ENCODE assay signal across 8 mouse cellular contexts in the genomic region with DNA sequence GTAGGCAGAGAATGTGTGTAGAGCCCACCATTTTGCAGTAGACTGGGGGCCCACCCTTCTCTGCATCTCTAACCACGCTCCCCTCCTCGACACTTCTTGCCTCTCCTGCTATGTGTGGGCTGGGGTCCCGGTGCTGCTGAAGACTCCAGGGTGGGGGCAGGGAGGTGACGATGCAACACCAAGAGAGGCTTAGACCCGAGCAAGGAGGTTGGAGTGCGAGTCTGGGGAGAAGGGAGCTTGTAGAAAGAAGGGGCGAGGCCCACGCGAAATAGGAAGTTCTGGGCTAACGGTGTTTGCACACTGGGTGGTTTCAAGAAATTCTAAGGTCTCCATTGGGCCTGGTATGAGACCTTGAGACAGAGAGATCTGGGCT. TPM values are rescaled to one million over a fixed set of nuclear protein-coding genes. Genes with fewer than 3 reads are reported as not detected.
DNase-seq lines count a peak whose midpoint lies in the region; ATAC-seq and TF ChIP-seq lines count a peak whose summit lies in the region.

No protein-coding gene starts in this region.

- no peak overlapping the region for H3K27ac ChIP-seq in kidney, embryonic 14.5 days (ENCODE audit: low read depth, low read length)
- H3K27ac ChIP-seq in forebrain, embryonic 11.5 days (ENCODE audit: low read depth, low read length) = peak overlapping the region; percentile 81; the same call in 1 of the 2 replicates
- peak overlapping the region; percentile 96 for H3K27ac ChIP-seq in limb, embryonic 10.5 days
- H3K27ac ChIP-seq in midbrain, embryonic 15.5 days = peak overlapping the region; percentile 94

- peak; percentile 13; the same call in 1 of the 2 replicates for ATAC-seq in kidney, embryonic 14.5 days (ENCODE audit: low FRiP score, low TSS enrichment)
- ATAC-seq in G1E (ENCODE audit: extremely low read depth, insufficient number of reproducible peaks, low FRiP score, poor library complexity, severe bottlenecking) = no peak
- peak; percentile 28 for ATAC-seq in forebrain, embryonic 11.5 days (replicated peaks; ENCODE audit: low FRiP score)
- peak; percentile 63 for ATAC-seq in midbrain, embryonic 15.5 days (replicated peaks)

- H3K4me1 ChIP-seq in kidney, embryonic 14.5 days (ENCODE audit: control insufficient read depth, insufficient read depth, low read length) = peaks cover 25% of the 10 kb centered on the region
- H3K4me1 ChIP-seq in G1E (ENCODE audit: insufficient read depth, low read depth, low read length) = peaks cover 70% of the 10 kb centered on the region
- peaks cover 17% of the 10 kb centered on the region for H3K4me1 ChIP-seq in forebrain, embryonic 11.5 days (replicated peaks; ENCODE audit: control insufficient read depth, insufficient read depth, low read length)
- H3K4me1 ChIP-seq in limb, embryonic 10.5 days = peaks cover 36% of the 10 kb centered on the region
- H3K4me1 ChIP-seq in midbrain, embryonic 15.5 days = peaks cover 36% of the 10 kb centered on the region

- no peaks in the 10 kb centered on the region for H3K27me3 ChIP-seq in kidney, embryonic 14.5 days (ENCODE audit: control insufficient read depth, insufficient read depth, low read length)
- no peaks in the 10 kb centered on the region for H3K27me3 ChIP-seq in G1E (ENCODE audit: insufficient read depth, low read length)
- H3K27me3 ChIP-seq in forebrain, embryonic 11.5 days (ENCODE audit: control insufficient read depth, insufficient read depth, low read length) = no peaks in the 10 kb centered on the region
- H3K27me3 ChIP-seq in limb, embryonic 10.5 days (ENCODE audit: low read depth, poor library complexity, severe bottlenecking) = no peaks in the 10 kb centered on the region
- H3K27me3 ChIP-seq in midbrain, embryonic 15.5 days (replicated peaks) = no peaks in the 10 kb centered on the region

- H3K4me2 ChIP-seq in kidney, embryonic 14.5 days (replicated peaks; ENCODE audit: low read depth, low read length) = peak overlapping the region; percentile 81
- H3K4me2 ChIP-seq in forebrain, embryonic 11.5 days (ENCODE audit: low read depth, low read length, severe bottlenecking) = peak overlapping the region; percentile 85
- peak overlapping the region; percentile 70 for H3K4me2 ChIP-seq in midbrain, embryonic 15.5 days

- no peak for TF ChIP-seq CTCF in G1E (IDR thresholded peaks at IDR 0.05; ENCODE audit: low read depth, low read length)

- 0% methylated on average over 10 of the region's 10 CpGs for WGBS in kidney, embryonic 14.5 days
- WGBS in forebrain, embryonic 11.5 days = under 1% methylated on average over 10 of the region's 10 CpGs
- WGBS in limb, embryonic 10.5 days = under 1% methylated on average over 10 of the region's 10 CpGs
- WGBS in midbrain, embryonic 15.5 days = 1% methylated on average over 10 of the region's 10 CpGs

- H3K36me3 ChIP-seq in kidney, embryonic 14.5 days (ENCODE audit: control insufficient read depth, insufficient read depth, low read length) = peaks cover 7% of the 10 kb centered on the region; the same call in 1 of the 2 replicates
- peaks cover 44% of the 10 kb centered on the region for H3K36me3 ChIP-seq in G1E (replicated peaks)
- peaks cover 2% of the 10 kb centered on the region; the same call in 1 of the 2 replicates for H3K36me3 ChIP-seq in forebrain, embryonic 11.5 days (ENCODE audit: control insufficient read depth, insufficient read depth, low read length)
- H3K36me3 ChIP-seq in limb, embryonic 10.5 days = peaks cover 30% of the 10 kb centered on the region
- H3K36me3 ChIP-seq in midbrain, embryonic 15.5 days (replicated peaks) = no peaks in the 10 kb centered on the region

- H3K4me3 ChIP-seq in kidney, embryonic 14.5 days (ENCODE audit: low read length) = peak overlapping the region; percentile 76
- peak overlapping the region; percentile 82 for H3K4me3 ChIP-seq in G1E (ENCODE audit: low read depth, low read length)
- peak overlapping the region; percentile 82 for H3K4me3 ChIP-seq in forebrain, embryonic 11.5 days (ENCODE audit: low read depth, low read length)
- peak overlapping the region; percentile 70 for H3K4me3 ChIP-seq in limb, embryonic 10.5 days
- peak overlapping the region; percentile 80 for H3K4me3 ChIP-seq in midbrain, embryonic 15.5 days

- H3K9me3 ChIP-seq in kidney, embryonic 14.5 days (ENCODE audit: control insufficient read depth, low read length) = no peaks in the 10 kb centered on the region
- no peaks in the 10 kb centered on the region for H3K9me3 ChIP-seq in G1E (replicated peaks)
- no peaks in the 10 kb centered on the region for H3K9me3 ChIP-seq in forebrain, embryonic 11.5 days (ENCODE audit: control insufficient read depth, low read length)
- no peaks in the 10 kb centered on the region for H3K9me3 ChIP-seq in limb, embryonic 10.5 days (replicated peaks)
- H3K9me3 ChIP-seq in midbrain, embryonic 15.5 days = no peaks in the 10 kb centered on the region

- no peak for DNase-seq in kidney, postnatal 14 days
- peak; percentile 14 for DNase-seq in G1E (ENCODE audit: low spot score)
- peak; percentile 60 for DNase-seq in forebrain, embryonic 11.5 days (ENCODE audit: low spot score)
- peak; percentile 57 for DNase-seq in limb, embryonic 10.5 days (ENCODE audit: low spot score)
- DNase-seq in ovary, postnatal 36 days (ENCODE audit: low spot score) = no peak
- no peak for DNase-seq in adrenal gland, postnatal 4 days (ENCODE audit: low spot score in 2 of 2)

- peak overlapping the region; percentile 89 for H3K9ac ChIP-seq in kidney, embryonic 14.5 days (ENCODE audit: low read depth, low read length)
- H3K9ac ChIP-seq in forebrain, embryonic 11.5 days (ENCODE audit: low read length) = peak overlapping the region; percentile 89
- H3K9ac ChIP-seq in midbrain, embryonic 15.5 days = peak overlapping the region; percentile 83

RNA-seq across cellular contexts. Expression of a gene that starts 1.6 kb away (rescaled TPM):
- 94.0 and 174 TPM in 2 replicates for polyA plus RNA-seq in kidney, embryonic 14.5 days (2014; fragmentation: Nextera tagmentation; extraction: Ambion mirVana)
- 143 and 146 TPM in 2 replicates for total RNA-seq in G1E (2014; fragmentation: Nextera tagmentation)
- total RNA-seq in G1E (2017) = 550 and 661 TPM in 2 replicates
- 1,030 and 1,086 TPM in 2 replicates for polyA plus RNA-seq in G1E (2012)
- 118 and 135 TPM in 2 replicates for polyA plus RNA-seq in forebrain, embryonic 11.5 days (2014; fragmentation: Nextera tagmentation; extraction: Ambion mirVana)
- 312 and 340 TPM in 2 replicates for polyA plus RNA-seq in limb, embryonic 10.5 days (2016; fragmentation: Nextera tagmentation; extraction: Ambion mirVana)
- 262 and 279 TPM in 2 replicates for polyA plus RNA-seq in midbrain, embryonic 15.5 days (2015; fragmentation: Nextera tagmentation; extraction: Ambion mirVana)
- total RNA-seq in adrenal gland, postnatal 4 days (2021) = 100 to 1,000 TPM; 399 to 408 TPM

RNA-seq across cellular contexts. Expression of a gene that starts 58.5 kb away (rescaled TPM):
- polyA plus RNA-seq in kidney, embryonic 14.5 days (2014; fragmentation: Nextera tagmentation; extraction: Ambion mirVana) = 3.1 and 5.1 TPM in 2 replicates
- total RNA-seq in G1E (2014; fragmentation: Nextera tagmentation) (0.30 TPM in 1 of 2 replicates, not detected in the other), G1E (2017) (0.22 and 0.23 TPM in 2 replicates)
- 0.04 TPM in 1 of 2 replicates, not detected in the other for polyA plus RNA-seq in G1E (2012)
- 1.1 and 1.8 TPM in 2 replicates for polyA plus RNA-seq in forebrain, embryonic 11.5 days (2014; fragmentation: Nextera tagmentation; extraction: Ambion mirVana)
- polyA plus RNA-seq in limb, embryonic 10.5 days (2016; fragmentation: Nextera tagmentation; extraction: Ambion mirVana) = 0.73 and 1.2 TPM in 2 replicates
- polyA plus RNA-seq in midbrain, embryonic 15.5 days (2015; fragmentation: Nextera tagmentation; extraction: Ambion mirVana) = 10.5 and 12.1 TPM in 2 replicates
- total RNA-seq in adrenal gland, postnatal 4 days (2021) = 10 to 100 TPM; 32.7 to 32.9 TPM

Comparison
In these comparisons a context has a peak if more than half of its experiments do, and no peak if none do; other contexts are left out.
1. DNase-seq: peak in G1E (single experiment), forebrain, embryonic 11.5 days (single experiment) and limb, embryonic 10.5 days (single experiment); none in kidney, postnatal 14 days (single experiment), ovary, postnatal 36 days (single experiment) and adrenal gland, postnatal 4 days (0 of 2).
2. Peak in every context shown above with its lines, with median percentiles within 50 percentile points of each other: H3K4me2 ChIP-seq, H3K4me3 ChIP-seq and H3K9ac ChIP-seq.